Mouse (Mus musculus) liver, postnatal 0 days (tissue): Measurements from ENCODE around the gene Farsb. TPM values are rescaled to one million over a fixed set of nuclear protein-coding genes. Genes with fewer than 3 reads are reported as not detected.

Source experiments
- ATAC-seq: fragments of 200-750 bp; cut with Nextera tagmentation; 2 replicates; pipeline ENCODE4 v1.8.0; 2017; ENCODE audit warnings: mild to moderate bottlenecking, moderate library complexity
- DNase-seq: peaks from one replicate; pipeline ENCODE4 v3.0.0-alpha.2; 2016
- H3K27ac ChIP-seq: fragments of 300-500 bp; sonication (generic); 2 replicates; pipeline ENCODE4 v1.5.1; 2014; ENCODE audit warnings: antibody characterized with exemption, moderate library complexity, mild to moderate bottlenecking, low read depth
- H3K27me3 ChIP-seq: fragments of 300-500 bp; sonication (generic); 2 replicates; pipeline ENCODE4 v1.6.1; 2014; ENCODE audit warnings: low read length, control low read depth, mixed read lengths; ENCODE audit not compliant: insufficient read depth
- H3K36me3 ChIP-seq: fragments of 300-500 bp; sonication (generic); replicated peaks from 2 replicates; pipeline ENCODE4 v1.6.1; 2014; ENCODE audit warnings: mild to moderate bottlenecking, control low read depth, low read length, moderate library complexity, mixed read lengths; ENCODE audit not compliant: insufficient read depth
- H3K4me1 ChIP-seq: fragments of 300-500 bp; sonication (generic); 2 replicates; pipeline ENCODE4 v1.6.1; 2014; ENCODE audit warnings: antibody characterized with exemption, mild to moderate bottlenecking, control low read depth; ENCODE audit not compliant: insufficient read depth
- H3K4me2 ChIP-seq: fragments of 300-500 bp; sonication (generic); 2 replicates; pipeline ENCODE4 v1.6.1; 2014; ENCODE audit warnings: low read depth, mild to moderate bottlenecking, low read length, moderate library complexity, mixed read lengths
- H3K4me3 ChIP-seq: fragments of 300-500 bp; sonication (generic); 2 replicates; pipeline ENCODE4 v1.5.1; 2014; ENCODE audit warnings: low read depth, low read length
- H3K9ac ChIP-seq: fragments of 300-500 bp; sonication (generic); replicated peaks from 2 replicates; pipeline ENCODE4 v1.6.1; 2014; ENCODE audit warnings: mild to moderate bottlenecking, moderate library complexity
- H3K9me3 ChIP-seq: fragments of 300-500 bp; sonication (generic); 2 replicates; pipeline ENCODE4 v1.6.1; 2016; ENCODE audit warnings: mild to moderate bottlenecking, control low read depth, low read length, mixed read lengths
- CTCF ChIP-seq: sonication (generic); IDR thresholded peaks from 2 replicates; pipeline ENCODE4 v1.5.1; 2016; ENCODE audit warnings: antibody characterized with exemption, low read depth
- EP300 ChIP-seq: IDR thresholded peaks from 2 replicates; pipeline ENCODE4 v1.6.1; 2016; ENCODE audit warnings: antibody characterized with exemption, low read depth, mild to moderate bottlenecking
- WGBS: fragments of 180-500 bp; shearing (Covaris S2); extraction: QIAGEN DNeasy Blood & Tissue Kit; methylation state at CpG from one replicate; pipeline ENCODE4 v1.1.7; 2014; ENCODE audit not compliant: insufficient replicate concordance; 5-methylcytosine and 5-hydroxymethylcytosine counted together
- polyA plus RNA-seq: library from polyadenylated mRNA; unstranded; fragments of >200 nt; fragmentation: Nextera tagmentation; extraction: Ambion mirVana; gene quantifications from 2 replicates; pipeline ENCODE4 v1.2.1, GENCODE M21; 2015

Farsb gene
- polyA plus RNA-seq, 1 experiment from 2014 or later, result 41.5 TPM

DNA sequence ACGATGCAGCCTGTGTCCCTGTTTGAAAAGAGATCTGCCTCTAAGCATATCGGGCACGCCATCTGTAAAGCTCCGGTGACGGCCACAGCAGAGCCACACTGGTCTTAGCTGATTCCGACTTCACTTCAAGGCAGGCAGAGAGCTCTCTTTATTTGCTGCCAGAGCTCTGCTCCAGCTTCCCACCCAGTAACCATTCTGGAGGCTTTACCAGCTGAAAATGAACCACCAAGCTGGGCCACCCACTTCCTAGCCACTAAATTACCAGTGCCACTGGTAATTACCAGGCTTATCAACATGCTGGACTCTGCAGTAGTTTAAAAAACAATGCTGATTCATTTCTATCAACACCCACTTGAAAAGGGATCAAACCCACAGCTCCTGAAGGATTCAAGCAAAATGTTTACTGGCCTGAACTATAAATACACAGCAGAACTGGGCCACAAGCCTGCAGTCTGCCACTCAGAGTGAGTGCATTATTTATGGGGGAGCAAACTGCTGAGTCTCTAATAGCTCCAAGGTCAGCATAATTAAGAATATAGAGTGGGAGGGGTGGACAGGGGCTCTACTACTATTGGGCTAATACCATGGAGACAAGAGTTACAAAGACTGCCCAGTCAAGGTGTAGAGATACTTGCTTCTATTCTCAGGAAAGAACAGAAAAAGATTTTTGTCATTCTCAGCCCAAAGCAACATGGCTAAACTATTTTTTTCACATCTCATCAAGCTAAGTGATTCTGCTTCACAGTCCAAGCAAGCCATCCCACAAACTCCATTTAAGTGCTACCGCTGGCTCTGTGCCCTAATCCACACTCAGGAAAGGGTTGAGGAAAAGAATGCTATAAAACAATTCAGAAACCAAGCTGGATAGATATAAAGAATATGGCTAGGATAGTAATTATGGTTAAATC is 62.6 kb downstream of the Farsb start:
- DNase-seq, result no peak
- 84% methylated on average over 7 of the region's 7 CpGs for WGBS
- Histone ChIP-seq H3K27me3 (no peaks in the 10 kb centered on the region), H3K36me3 (peaks cover 12% of the 10 kb centered on the region), H3K4me3 (no peak overlapping the region), H3K27ac (no peak overlapping the region), H3K4me1 (peaks cover 8% of the 10 kb centered on the region), H3K9me3 (no peaks in the 10 kb centered on the region), H3K4me2 (no peak overlapping the region), H3K9ac (no peak overlapping the region)
- ATAC-seq, result no peak
- TF ChIP-seq EP300 (no peak), CTCF (no peak)

DNA sequence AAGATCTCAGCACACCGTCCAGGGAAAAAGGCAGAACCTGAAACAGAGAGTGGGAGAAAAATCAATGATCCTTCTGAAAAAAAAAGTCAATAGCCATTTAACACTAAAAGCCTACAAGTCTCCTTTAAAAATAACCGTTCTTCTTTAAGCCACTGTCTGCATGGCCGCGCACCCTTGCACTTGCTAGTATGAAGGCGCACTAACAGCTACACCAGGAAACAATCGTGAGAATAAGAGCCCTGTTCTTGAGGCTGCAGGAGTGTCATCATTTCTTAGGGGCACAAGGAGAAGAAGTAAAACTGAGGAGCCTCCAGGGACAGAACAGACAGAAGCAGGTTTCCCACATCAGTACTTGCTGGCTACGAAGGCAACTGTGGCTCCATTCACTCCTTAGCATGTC is 63.4 kb downstream of the Farsb start:
- H3K4me2 ChIP-seq, result no peak overlapping the region
- H3K4me3 ChIP-seq, result no peak overlapping the region
- H3K36me3 ChIP-seq, result peaks cover 15% of the 10 kb centered on the region
- DNase-seq (no peak), ATAC-seq (no peak)
- H3K9me3 ChIP-seq, result no peaks in the 10 kb centered on the region
- H3K27me3 ChIP-seq, result no peaks in the 10 kb centered on the region
- 80% methylated on average over 7 of the region's 7 CpGs for WGBS
- H3K9ac ChIP-seq, result no peak overlapping the region
- H3K27ac ChIP-seq, result no peak overlapping the region
- H3K4me1 ChIP-seq, result peaks cover 8% of the 10 kb centered on the region
- no peak for TF ChIP-seq CTCF
- no peak for TF ChIP-seq EP300

DNA sequence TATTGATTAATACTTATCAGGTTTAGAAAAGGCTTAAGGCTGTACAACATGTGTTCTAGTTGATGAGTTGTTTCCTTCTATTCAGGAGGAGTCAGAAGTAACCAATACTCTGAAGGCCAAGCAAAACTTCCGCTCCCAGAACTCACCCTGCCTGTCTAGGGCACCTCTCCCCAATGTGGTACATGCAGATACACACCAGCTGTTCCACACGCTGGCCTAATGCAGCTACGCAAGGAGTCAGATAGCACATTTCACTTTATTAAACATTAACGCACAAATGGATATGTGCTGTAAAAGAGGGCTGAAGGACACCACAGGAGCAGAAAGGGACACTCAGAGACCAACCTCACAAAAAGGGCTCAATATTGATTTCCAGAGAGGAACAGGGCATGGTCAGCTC is 63.8 kb downstream of the Farsb start:
- DNase-seq (no peak), ATAC-seq (peak; percentile 25; the same call in 1 of the 2 replicates)
- no peak overlapping the region for H3K4me2 ChIP-seq
- WGBS, result 67% methylated on average over 4 of the region's 4 CpGs
- no peaks in the 10 kb centered on the region for H3K9me3 ChIP-seq
- no peak overlapping the region for H3K9ac ChIP-seq
- peaks cover 15% of the 10 kb centered on the region for H3K36me3 ChIP-seq
- H3K4me3 ChIP-seq, result no peak overlapping the region
- TF ChIP-seq CTCF, result no peak
- TF ChIP-seq EP300, result no peak
- peaks cover 8% of the 10 kb centered on the region for H3K4me1 ChIP-seq
- H3K27me3 ChIP-seq, result no peaks in the 10 kb centered on the region
- no peak overlapping the region for H3K27ac ChIP-seq

DNA sequence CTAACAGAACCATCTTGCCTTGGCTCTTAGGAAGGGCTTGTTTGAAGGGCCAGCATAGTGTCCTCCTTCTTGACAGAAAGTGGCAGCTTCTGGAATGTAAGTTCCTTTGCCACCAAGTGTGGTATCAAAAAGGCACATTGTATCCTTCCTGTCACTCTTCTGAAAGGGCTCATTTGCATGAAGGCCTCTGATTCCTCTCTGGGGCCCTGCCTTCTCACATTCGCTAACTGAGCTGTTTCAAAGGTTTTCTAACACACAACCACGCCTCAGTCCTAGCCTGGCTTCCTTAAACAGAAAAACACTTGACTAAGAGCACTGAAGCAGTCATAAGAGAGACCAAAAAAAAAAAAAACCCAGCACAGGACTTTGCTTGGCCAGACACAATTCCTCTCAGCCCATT is 66.1 kb downstream of the Farsb start:
- 62% methylated on average over 2 of the region's 2 CpGs for WGBS
- no peak for DNase-seq
- Histone ChIP-seq H3K4me2 (no peak overlapping the region), H3K27me3 (no peaks in the 10 kb centered on the region), H3K27ac (no peak overlapping the region), H3K4me1 (peaks cover 8% of the 10 kb centered on the region), H3K9me3 (no peaks in the 10 kb centered on the region), H3K4me3 (no peak overlapping the region), H3K9ac (no peak overlapping the region), H3K36me3 (peaks cover 20% of the 10 kb centered on the region)
- no peak for ATAC-seq
- TF ChIP-seq EP300, result no peak
- no peak for TF ChIP-seq CTCF

DNA sequence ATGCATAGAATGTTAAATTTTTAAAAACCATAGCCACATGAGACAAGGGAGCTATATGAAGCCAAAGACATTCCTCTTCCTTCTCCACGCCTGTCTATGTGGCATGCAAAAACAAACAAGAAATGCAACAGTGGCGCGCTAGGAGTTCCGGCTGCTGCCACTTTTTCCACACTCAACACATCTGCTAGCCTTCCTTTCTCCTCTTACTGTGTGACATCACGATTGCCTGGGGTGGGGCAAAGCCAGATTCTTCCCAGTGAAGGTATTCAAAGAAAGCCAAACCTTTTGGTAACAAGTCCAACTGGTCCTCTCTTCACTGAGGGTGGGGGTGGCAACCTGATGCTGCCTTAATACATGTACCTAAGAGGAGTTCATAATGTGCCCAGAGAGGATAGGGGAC is 66.9 kb downstream of the Farsb start:
- Histone ChIP-seq H3K4me3 (no peak overlapping the region), H3K36me3 (peaks cover 20% of the 10 kb centered on the region), H3K9ac (no peak overlapping the region), H3K4me1 (peaks cover 8% of the 10 kb centered on the region), H3K27me3 (no peaks in the 10 kb centered on the region), H3K27ac (no peak overlapping the region), H3K9me3 (no peaks in the 10 kb centered on the region), H3K4me2 (no peak overlapping the region)
- 82% methylated on average over 5 of the region's 5 CpGs for WGBS
- ATAC-seq (no peak), DNase-seq (no peak)
- no peak for TF ChIP-seq EP300
- no peak for TF ChIP-seq CTCF

DNA sequence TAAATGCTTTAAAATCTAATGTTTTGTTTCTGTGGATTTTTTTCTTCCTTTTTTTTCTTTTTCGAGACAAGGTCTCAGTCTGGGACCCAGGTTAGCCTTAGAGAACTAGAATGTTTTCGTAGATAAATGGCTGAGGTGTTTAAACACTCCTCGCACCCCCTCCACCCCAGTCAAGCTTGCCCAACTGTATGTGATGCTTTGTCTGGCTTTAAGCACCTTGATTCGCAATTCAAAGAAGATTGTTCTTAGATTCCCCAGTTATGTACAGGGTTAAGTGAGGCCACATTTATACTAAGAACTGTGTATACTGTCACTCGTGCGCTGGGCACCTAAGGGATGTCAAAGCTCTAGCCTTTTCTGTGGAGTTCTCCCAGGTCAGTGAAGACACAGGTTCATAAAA is 68.4 kb downstream of the Farsb start:
- WGBS, result 87% methylated on average over 6 of the region's 6 CpGs
- H3K4me3 ChIP-seq, result no peak overlapping the region
- DNase-seq (no peak), ATAC-seq (no peak)
- TF ChIP-seq EP300 (no peak), CTCF (no peak)
- peaks cover 5% of the 10 kb centered on the region for H3K4me1 ChIP-seq
- no peaks in the 10 kb centered on the region for H3K9me3 ChIP-seq
- H3K27me3 ChIP-seq, result no peaks in the 10 kb centered on the region
- no peak overlapping the region for H3K9ac ChIP-seq
- no peak overlapping the region for H3K27ac ChIP-seq
- no peak overlapping the region for H3K4me2 ChIP-seq
- H3K36me3 ChIP-seq, result peaks cover 18% of the 10 kb centered on the region
